Mouse (Mus musculus): Measurements from ENCODE around the gene Ankrd27.

Ankrd27 gene

GRCm38 (mm10) chr7:35584068-35584785 is 1.8 kb upstream of the Ankrd27 start:
- DNase-seq = peak in 1 of 2 experiments; percentile 31

GRCm38 (mm10) chr7:35584786-35585190 is 1.3 kb upstream of the Ankrd27 start:
- DNase-seq = peak in 1 of 2 experiments; percentile 30

DNA sequence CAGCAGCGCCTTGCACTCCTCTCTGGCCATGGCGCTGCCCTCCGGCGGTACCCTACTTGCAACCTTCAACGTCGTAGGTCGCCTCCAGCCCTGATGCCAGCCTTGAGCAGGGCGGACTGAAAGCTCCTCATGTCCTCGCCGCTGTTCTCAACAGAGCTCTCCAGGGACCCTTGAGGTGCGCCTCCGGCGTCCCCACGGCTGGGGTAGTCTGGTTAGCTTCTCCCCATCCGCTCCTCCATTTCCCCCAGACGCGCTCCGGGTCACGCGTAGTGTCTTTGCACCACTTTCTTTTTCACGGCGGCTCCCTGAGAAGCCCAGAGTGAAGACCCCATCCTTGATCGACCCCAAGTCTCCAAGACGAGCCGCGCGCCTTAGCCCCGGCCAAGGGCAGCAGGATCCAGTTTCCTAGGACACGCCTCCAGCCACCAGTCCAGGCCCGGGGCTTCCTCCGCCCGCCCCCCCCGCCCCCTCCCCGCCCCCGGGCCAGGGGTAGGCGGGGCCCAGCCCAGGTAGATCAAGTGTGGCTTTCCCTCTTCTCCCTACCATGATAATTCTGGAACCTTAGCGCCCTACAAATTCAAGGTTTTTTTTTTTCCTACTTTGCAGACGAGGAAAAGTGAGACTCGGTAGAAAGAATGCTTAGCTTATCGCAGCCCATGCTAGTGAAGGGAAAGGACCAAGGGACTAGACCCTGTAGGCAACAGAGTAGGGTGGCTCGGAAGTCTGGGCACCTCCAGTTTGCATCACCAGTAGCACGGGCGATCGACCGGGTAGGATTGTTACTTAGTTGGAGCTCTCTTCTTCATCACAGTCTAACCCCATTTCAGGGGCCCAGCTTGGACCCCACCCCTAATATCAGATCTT is 621 bp upstream of the Ankrd27 start, which contains the start of gene Rgs9bp:
Gene Rgs9bp, minus strand, starts transcription at position 392 of the 864 bp plus-strand sequence.
- peak; percentile 57 to 73 for DNase-seq

DNA sequence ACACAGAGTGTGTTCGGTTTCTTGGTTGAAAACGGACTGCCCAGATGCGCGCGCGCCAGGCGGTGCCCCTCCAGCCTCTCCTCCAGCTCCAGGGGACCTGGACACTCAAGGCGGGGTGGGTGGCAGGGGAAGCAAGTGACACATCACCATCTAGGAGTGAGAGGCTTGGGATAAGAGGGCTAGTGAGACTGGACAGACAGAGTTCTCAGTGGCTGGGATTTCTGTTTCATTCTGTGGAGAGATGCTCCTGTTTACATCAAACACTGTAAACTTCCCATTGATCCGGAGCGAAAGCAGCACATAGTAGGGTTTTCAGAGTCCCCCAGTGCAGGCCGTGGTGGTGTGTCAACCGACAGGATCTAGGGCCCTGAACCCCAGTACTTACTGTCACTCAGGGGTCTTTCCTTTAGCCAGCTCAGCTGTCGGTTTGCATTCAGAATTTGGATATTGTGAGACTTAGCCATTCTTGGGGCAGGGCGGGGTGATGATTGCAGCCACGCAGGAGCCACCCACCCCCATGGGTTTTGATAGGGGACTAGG is 932 bp downstream of the Ankrd27 start:
- peak in 1 of 2 experiments; percentile 36 for DNase-seq

GRCm38 (mm10) chr7:35587728-35588127 is 1.7 kb downstream of the Ankrd27 start:
- DNase-seq = no peak

GRCm38 (mm10) chr7:35588680-35589428 is 2.8 kb downstream of the Ankrd27 start:
- no peak for DNase-seq

DNA sequence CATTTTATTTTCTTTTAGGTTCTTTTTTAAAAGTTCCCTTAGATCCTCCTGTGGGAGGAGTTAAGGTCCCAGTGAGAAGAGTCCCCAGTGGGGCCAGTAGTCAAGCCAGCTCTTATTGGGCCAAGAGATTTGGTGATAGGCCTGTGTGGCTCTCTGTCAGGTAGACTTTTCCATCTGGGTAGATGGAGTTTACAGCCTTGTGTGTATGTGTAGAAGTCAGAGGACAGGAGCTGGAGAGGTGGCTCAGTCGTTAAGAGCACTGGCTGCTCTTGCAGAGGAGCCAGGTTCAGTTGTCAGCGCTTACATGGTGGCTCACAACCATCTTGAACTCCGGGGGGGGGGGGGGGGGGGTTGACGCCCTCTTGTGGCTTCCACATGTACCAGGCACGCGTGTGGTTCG is 3.4 kb downstream of the Ankrd27 start:
- DNase-seq = no peak

DNA sequence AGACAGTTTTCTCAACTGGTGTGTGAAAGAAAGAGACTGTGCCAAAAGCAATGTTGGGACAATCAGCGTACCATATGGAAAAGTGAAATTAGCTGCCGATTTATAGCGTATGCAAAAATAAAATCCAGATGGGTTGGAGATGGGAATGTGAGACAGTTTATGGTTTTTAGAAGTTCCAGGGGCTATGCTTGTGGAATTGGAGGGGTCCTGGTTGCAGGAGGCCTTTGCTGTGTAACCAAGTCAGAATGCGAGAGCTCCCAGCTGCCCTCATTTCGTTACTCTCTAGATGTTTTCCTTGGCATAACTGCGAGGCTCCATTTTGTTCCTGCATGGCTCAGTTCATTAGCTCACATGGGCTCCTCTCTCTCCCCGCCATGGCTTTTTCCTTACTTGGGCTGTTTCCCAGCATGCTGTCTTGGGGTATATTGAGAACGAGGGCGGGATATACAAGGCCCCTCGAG is 4.7 kb downstream of the Ankrd27 start:
- DNase-seq = no peak

DNA sequence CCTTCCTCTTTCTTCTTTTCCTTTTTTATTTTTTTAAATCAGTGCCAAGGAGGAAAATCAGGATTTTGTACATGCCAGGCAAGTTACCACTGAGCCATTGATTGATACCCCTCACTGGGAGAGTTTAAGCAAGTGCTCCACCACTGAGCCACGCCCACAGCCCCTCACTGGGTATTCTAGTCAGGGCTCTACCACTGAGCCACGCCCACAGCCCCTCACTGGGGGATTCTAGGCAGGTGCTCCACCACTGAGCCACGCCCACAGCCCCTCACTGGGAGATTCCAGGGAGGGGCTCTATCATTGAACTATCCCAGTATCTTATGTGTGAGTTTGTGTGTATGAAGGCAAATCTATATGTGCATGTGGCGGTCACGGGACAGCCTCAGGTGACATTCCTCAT is 8.3 kb downstream of the Ankrd27 start:
- no peak for DNase-seq

GRCm38 (mm10) chr7:35599492-35599891 is 13.4 kb downstream of the Ankrd27 start:
- no peak for DNase-seq

DNA sequence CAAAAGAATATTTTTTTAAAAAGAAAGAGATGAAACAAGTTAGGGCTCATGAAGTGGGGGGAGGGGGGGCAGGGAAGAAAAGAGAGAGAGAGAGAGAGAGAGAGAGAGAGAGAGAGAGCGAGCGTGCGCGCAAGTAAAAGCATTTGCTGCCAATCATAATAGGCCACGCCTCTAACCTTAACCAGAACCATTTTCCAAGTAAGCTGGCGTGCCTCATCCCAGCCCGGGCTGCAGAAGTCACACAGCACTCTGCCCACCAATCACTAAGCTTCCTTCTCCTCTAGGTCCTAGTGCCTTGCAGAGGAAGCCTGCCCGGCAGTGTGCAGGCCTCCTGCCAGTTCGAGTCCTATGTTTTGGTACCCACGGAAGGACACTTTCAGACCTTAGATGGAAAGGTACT is 14.0 kb downstream of the Ankrd27 start:
- DNase-seq = no peak

DNA sequence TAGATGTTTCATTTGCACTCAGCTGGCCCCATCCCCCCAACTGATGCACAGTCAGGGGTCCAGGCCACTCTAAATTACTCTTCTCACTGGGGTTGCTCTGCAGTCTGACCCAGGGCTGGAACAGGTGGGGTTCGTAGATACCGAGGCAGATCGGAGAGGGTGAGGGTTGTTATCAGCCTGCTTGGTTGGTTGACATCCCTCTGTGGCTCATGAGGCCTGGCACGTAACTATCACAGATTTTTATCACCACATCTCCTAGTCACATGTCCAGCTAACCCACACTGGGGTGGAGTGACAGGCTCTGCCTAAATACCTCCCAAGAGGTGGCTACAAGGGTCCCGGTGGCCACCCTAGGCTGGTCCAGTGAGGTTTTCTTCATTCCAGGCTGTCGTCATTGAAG is 15.1 kb downstream of the Ankrd27 start:
- no peak for DNase-seq

GRCm38 (mm10) chr7:35602766-35603165 is 16.7 kb downstream of the Ankrd27 start:
- no peak for DNase-seq

- DNase-seq = no peak
These were observed 20.8 kb downstream of the Ankrd27 start for GRCm38 (mm10) chr7:35606816-35607215.

DNA sequence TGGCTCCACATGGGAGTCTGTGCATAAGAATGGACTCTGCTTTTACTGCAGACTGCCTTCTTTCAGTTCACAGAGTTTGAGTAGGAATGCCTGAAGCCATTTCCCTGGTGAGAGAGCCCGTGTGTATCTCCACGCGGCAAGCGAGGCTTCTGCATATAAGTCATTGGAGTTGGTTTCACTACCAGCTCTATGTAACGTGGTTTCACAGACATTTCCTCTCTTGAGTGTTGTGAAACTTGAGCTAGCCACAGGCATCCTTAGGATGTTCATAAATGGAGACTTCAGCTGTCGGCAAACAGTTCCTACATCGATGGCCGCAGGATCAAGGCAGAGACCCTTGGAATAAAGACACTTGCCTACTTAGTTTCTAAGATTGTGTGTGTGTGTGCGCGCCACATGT is 23.2 kb downstream of the Ankrd27 start:
- DNase-seq = no peak

GRCm38 (mm10) chr7:35617513-35617912 is 31.5 kb downstream of the Ankrd27 start:
- no peak for DNase-seq

DNA sequence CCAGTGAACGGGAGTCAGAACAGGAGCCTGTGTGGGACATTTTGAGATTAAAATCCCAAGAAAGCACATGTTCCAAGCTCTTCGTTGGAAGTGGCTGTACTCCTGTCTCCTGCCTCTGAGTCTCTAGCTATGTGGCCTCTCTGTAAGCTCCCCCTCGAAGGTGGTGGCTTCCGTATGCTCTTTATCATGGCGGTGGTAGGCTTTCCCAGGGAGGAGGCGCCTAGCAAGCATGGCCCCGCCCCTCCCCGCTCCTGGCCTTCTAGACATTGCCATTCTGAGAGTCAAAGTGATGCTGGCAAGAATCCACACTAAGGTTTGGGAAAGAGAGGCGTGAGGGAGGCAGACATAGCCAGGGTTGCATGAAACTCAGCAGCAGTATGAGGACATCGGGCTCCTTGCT is 36.6 kb downstream of the Ankrd27 start:
- no peak for DNase-seq

DNA sequence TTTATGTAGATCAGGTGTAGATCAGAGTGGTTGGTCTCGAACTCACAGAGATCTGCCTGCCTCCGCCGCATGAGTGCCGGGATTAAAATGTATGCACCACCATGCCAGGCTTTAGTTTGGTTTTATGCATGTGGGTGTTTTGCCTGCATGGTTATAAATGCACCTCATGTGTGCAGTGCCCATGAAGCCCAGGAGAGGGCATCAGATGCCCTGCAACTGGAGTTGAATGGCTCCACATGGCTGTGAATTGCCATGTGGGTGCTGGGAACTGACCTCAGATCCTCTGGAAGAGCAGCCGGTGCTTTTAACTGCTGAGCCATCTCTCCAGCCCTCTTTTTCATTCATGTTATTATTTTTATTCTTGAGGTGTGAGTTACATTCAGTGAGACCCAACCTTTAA is 40.0 kb downstream of the Ankrd27 start:
- no peak for DNase-seq

DNA sequence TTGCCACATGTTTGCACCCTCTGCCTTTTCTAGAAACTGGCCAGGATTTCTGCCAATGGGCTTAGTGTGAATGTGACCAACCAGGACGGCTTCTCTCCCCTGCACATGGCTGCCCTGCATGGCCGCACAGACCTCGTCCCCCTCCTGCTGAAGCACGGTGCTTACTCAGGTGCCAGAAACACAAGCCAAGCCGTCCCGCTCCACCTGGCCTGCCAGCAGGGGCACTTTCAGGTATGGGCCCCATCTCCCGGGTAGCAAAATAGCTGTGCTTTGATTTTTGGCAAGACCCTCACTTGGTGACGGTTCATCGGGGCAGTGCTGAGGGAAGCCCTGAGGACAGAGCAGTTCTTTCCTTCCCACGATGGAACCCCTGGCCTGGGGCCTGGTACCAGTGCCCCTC is 41.3 kb downstream of the Ankrd27 start:
- DNase-seq = peak in 1 of 2 experiments; percentile 26

GRCm38 (mm10) chr7:35628496-35628895 is 42.5 kb downstream of the Ankrd27 start:
- DNase-seq = peak; percentile 47 to 65

DNA sequence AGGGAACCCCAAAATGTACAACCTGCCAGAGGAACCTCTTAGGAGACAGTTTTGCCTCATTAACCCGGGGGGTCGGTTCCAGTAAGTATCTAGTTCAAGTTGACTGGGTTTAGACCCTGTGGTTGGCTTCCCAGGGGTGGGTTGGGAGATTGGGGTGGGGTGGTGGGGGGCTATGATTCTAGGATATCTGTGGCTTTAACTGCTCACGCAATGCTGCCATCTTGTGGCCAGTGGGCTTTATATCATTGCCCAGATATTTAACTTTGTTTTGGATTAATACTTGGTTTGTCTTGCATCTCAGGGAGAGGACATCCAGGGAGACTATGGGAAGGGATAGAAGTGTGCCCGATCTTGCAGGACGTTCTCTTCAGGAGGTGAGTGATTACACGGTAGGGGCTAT is 50.2 kb downstream of the Ankrd27 start:
- peak; percentile 70 for DNase-seq

DNA sequence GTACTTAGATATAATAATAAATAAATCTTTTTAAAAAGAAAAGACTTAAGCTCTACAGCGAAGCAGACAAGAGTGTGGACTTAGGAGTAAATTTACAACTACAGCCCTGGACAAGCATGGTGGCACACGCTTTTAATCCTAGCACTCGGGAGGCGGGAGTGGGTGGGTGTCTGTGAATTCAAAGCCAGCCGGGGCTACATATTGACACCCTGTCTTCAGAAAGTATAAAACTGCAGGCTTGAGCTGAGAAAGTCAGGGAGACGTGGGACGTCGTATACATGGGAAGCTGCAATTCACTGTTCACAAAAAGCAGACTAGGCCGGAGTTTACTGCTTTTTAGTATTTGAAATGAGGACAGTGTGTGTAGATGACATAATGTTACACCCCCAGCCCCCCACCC is 50.8 kb downstream of the Ankrd27 start:
- no peak for DNase-seq

- DNase-seq = no peak
These were observed 54.0 kb downstream of the Ankrd27 start for GRCm38 (mm10) chr7:35640072-35640471.

All from cerebellum, postnatal 10 days (tissue).